Mouse (Mus musculus) granulocyte monocyte progenitor cell, adult 5-6 weeks (primary cell): ENCODE results near the gene Nrxn1. TPM values are rescaled to one million over a fixed set of nuclear protein-coding genes. Genes with fewer than 3 reads are reported as not detected.

Experiments
- ATAC-seq: replicated peaks from 2 replicates; pipeline ENCODE4 v1.8.0; 2016; ENCODE audit warnings: mild to moderate bottlenecking, moderate TSS enrichment, inconsistent platforms; ENCODE audit not compliant: poor library complexity, severe bottlenecking
- total RNA-seq, 2 experiments: library from RNA; stranded (forward) in 1 of 2; stranded (reverse) in 1 of 2; fragments of 200-712, 200-1000 nt in 1 of 2; fragments of >200 nt in 1 of 2; fragmentation: Nextera tagmentation in 1 of 2; gene quantifications; 2 replicates each; pipeline ENCODE4 v1.2.3; 2014 to 2017

Gene Nrxn1
- total RNA-seq, 2 experiments from 2014 or later: 7.7 to 8.6 TPM

GRCm38 (mm10) chr17:90454738-90455408 is 638.0 kb downstream of the Nrxn1 start:
- peak; percentile 53 for ATAC-seq

GRCm38 (mm10) chr17:90454356-90454737 is 638.5 kb downstream of the Nrxn1 start:
- no peak for ATAC-seq

GRCm38 (mm10) chr17:90453280-90453679 is 639.6 kb downstream of the Nrxn1 start:
- ATAC-seq: no peak

- no peak for ATAC-seq
Observed at GRCm38 (mm10) chr17:90452770-90453169, 640.1 kb downstream of the Nrxn1 start.

GRCm38 (mm10) chr17:90451384-90451783 is 641.5 kb downstream of the Nrxn1 start:
- ATAC-seq: no peak

- no peak for ATAC-seq
Observed at GRCm38 (mm10) chr17:90443067-90443466, 649.8 kb downstream of the Nrxn1 start.

- ATAC-seq: no peak
Observed at GRCm38 (mm10) chr17:90435836-90436235, 657.0 kb downstream of the Nrxn1 start.

GRCm38 (mm10) chr17:90435371-90435770 is 657.5 kb downstream of the Nrxn1 start:
- ATAC-seq: no peak

- ATAC-seq: no peak
Observed at GRCm38 (mm10) chr17:90430211-90430610, 662.7 kb downstream of the Nrxn1 start.

- ATAC-seq: no peak
Observed at GRCm38 (mm10) chr17:90425974-90426373, 666.9 kb downstream of the Nrxn1 start.

GRCm38 (mm10) chr17:90422591-90422990 is 670.3 kb downstream of the Nrxn1 start:
- no peak for ATAC-seq

- ATAC-seq: no peak
Observed at GRCm38 (mm10) chr17:90420757-90421156, 672.1 kb downstream of the Nrxn1 start.

GRCm38 (mm10) chr17:90419615-90420014 is 673.3 kb downstream of the Nrxn1 start:
- ATAC-seq: no peak

GRCm38 (mm10) chr17:90396357-90396756 is 696.5 kb downstream of the Nrxn1 start:
- no peak for ATAC-seq

- ATAC-seq: no peak
Observed at GRCm38 (mm10) chr17:90394606-90395005, 698.3 kb downstream of the Nrxn1 start.

- no peak for ATAC-seq
Observed at GRCm38 (mm10) chr17:90392751-90393150, 700.1 kb downstream of the Nrxn1 start.

GRCm38 (mm10) chr17:90390316-90391212 is 702.3 kb downstream of the Nrxn1 start:
- ATAC-seq: no peak

- no peak for ATAC-seq
Observed at GRCm38 (mm10) chr17:90384856-90385255, 708.0 kb downstream of the Nrxn1 start.

GRCm38 (mm10) chr17:90382496-90383443 is 710.1 kb downstream of the Nrxn1 start:
- ATAC-seq: no peak

GRCm38 (mm10) chr17:90376533-90376932 is 716.3 kb downstream of the Nrxn1 start:
- ATAC-seq: no peak
